Mouse (Mus musculus): ENCODE data around the gene Rptor.

The Rptor gene

DNA sequence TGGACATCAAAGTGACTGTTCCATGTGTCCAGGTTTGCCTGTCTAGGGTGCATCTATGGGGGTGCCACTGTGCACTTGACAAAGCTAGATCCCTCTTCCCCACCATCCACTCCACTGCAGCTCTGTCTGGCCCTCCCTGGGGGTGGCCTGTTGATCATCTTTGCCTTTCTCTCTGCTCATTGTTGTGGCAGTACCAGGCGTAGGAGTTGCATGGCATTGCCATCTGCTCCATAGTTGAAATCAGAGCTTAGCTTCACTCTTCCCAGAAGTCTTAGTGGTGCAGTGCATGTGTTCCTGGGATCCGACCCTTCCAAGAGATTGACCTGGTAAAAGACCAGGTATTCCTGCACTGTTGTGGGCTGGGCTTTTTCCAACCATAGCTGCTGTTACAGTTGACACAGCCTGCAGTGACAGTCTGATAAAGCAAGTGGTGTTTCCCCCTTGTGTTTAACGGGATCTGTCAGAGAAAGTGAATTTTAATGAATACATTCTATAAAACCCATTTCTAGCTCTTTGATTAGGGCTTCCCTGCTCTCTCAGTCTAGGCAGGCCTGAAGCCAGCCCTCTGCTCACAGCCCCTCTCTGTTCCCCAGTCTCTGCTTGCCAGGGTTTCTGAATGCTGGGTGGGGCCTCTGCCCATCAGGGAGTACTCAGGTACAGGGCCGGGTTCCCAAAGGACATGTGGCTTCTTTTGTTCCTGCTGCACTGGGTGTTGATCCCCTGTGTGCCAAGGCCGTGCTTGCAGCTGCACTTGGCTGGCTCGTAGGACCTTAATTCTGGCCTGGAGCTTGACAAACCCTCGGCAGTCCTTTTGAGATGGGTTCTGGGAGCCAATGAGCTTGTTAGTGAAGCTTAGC, 136.5 kb downstream of the Rptor start:
- DNase-seq (ENCODE audit: low spot score in 2 of 2): no peak

GRCm38 (mm10) chr11:119741401-119741800, 138.7 kb downstream of the Rptor start:
- DNase-seq (ENCODE audit: low spot score in 2 of 2): no peak

DNA sequence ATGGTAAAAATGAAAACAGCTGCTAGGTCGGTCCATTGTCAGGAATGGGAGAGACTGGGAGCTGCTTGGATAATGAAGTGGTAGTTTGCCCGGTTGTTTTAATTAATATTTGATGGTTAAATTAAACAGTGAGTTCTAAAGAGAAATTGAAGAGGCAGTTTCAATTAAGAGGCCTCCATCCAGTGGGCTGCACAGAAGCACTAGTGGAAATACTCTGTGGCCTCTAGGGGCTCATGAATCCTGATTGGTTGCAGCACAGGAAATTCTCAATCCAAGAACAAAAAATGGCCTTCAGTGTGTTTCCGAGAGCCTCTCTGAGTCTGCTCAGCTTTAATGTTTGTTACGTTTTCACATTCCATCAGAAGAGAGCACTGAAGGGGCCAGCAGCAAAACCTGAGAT, 141.7 kb downstream of the Rptor start:
- DNase-seq (ENCODE audit: low spot score in 2 of 2): no peak

DNA sequence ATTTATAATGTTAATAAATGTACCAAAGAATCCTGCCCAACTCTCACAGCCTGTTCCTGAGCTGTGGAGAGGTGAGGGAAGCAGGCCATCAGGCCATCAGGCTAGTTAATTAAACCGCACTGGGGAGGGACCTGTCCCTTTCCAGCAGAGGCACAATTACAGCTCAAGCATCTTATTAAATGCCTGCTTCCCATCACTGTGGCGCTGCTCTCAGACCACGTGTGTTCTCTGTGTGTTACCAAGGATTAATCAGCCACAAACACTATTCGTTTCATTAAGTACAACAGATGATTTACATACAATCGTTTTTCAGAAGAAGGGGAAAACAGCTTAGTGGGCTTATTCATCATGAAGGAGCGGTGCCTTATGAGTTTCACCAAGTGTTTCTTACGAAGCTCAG, 142.6 kb downstream of the Rptor start:
- DNase-seq (ENCODE audit: low spot score in 2 of 2): no peak

DNA sequence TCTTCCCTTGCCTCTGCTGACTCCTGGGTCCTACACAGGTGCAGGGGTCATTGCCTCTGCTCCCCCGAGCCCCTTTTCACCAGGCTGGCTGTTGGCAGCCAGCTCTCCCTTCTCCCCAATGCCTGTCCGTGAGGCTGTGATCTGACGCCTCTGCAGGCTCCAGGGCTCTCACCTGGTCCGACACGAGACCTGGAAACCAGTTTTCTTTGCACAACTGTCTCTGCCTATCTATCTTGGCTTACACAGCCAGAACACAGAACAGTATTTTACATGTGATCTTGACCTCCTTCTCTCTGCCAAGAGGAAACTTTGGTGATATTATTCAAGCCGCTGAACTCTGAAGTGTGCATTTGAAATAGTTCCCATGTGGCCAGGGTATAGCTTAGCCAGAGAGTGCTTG, 151.8 kb downstream of the Rptor start:
- DNase-seq (ENCODE audit: low spot score in 2 of 2): no peak

DNA sequence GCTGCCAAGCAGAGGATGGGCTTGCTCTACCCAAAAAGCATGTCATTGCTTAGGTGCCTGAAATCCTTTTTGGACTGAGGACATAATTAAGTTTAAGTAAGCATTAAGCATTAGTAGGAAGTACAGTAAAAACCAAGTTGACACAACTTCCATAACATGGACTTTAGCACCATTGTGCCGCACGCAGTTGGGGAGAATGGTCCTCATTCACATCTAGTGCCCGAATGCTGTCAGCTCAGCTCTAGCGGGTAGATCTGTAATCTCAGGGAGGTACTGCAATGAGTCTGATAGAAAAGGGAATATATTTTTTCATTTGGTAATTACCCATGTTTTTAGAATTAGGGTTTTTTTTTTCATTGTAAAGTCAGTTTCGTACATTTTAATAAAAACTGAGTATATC, 155.5 kb downstream of the Rptor start:
- DNase-seq (ENCODE audit: low spot score in 2 of 2): no peak

- no peak for DNase-seq (ENCODE audit: low spot score in 2 of 2)
Observed at GRCm38 (mm10) chr11:119758705-119759327, 156.1 kb downstream of the Rptor start.

DNA sequence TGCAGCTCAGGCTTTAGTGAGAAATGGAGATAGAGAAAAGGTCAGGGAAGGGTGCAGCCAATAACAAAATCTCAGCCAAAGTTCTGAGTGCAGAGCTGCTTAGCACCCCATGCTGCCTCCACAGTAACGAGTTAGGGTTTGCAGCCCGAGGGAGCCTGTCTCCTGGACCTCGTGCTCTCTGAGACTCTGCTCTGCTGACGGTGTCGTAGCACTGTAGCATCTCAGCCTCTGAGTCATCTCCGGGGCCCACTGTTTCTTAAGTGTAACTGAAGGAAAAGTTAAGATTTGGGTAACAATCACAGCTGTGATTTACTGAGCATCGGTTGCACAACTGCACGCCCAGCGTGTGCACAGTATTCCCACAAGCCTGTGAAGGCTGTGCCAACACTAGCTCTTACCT, 160.2 kb downstream of the Rptor start:
- DNase-seq (ENCODE audit: low spot score in 2 of 2): no peak

- DNase-seq (ENCODE audit: low spot score in 2 of 2): no peak
Observed at GRCm38 (mm10) chr11:119766023-119766422, 163.3 kb downstream of the Rptor start.

DNA sequence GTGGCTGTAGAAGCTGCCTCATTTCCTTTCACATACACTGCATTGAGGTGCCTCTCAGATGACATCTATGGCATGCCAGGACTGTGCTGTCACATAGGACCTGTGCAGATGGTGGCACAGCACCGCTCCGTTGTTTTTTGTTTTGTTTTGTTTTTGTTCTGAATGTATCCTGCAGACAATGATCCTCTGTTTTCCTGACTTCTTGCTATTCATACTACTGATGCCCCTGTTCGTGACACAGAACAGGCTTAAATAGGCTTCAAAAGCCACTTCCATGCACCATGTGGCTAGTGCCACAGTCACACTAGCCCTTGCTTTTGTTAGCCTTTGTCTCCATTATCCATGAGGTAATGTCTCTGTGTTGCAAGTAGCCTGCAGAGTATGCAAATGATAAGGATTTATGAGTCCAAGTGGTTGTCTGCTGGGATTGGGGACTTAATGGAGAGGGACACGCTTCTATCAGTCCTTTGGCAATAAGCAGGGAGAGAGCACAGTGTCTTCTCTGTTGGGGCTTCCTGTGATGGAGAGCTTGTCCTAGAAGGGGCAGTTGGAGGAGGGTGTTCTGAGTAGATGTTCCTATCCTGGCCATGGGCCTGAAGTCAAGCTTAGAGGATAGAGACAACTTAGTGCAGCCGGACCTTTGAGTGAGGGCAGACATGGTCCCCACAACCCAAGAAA, 164.2 kb downstream of the Rptor start:
- no peak for DNase-seq (ENCODE audit: low spot score in 2 of 2)

DNA sequence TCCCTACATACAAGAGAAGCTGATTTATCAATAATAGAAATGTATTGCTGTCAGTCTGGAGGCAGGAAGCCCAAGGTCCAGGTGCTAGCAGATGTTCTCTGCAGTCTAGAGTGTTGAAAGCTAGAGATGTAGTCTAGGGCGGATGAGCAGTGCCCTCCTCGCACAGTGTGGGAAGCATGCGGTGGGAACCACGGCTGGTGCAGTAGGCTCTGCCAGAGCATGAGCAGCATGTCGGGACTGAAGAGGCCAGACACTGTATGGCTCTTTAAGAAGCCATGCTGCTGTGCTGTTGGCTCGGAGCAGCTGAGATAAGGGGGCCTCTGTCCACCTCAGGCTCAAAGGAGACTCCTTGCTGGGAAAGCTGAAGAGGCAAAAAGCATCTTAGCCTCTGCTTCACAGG, 164.8 kb downstream of the Rptor start:
- DNase-seq (ENCODE audit: low spot score in 2 of 2): no peak

- no peak for DNase-seq (ENCODE audit: low spot score in 2 of 2)
Observed at GRCm38 (mm10) chr11:119768511-119768910, 165.8 kb downstream of the Rptor start.

GRCm38 (mm10) chr11:119769666-119770065, 167.0 kb downstream of the Rptor start:
- DNase-seq (ENCODE audit: low spot score in 2 of 2): no peak

DNA sequence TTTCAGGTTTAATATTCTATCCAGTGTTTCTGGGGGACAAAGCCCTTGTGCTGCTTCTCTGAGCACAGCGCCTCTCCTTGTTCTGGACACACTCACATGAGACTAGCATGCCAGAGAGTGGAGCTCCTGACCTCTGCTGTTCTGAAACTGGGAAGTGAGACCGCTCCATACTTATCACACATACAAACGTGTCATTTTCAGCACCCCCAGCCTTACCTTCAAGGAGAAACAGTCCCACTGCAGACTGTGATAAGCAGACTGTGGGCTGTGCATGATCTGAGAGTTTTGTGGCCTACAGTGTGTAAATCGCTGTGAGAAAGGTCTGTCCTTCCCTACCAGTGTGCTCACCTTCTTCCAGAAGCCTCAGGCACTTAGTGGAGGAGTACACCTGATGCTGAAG, 168.3 kb downstream of the Rptor start:
- DNase-seq (ENCODE audit: low spot score in 2 of 2): no peak

DNA sequence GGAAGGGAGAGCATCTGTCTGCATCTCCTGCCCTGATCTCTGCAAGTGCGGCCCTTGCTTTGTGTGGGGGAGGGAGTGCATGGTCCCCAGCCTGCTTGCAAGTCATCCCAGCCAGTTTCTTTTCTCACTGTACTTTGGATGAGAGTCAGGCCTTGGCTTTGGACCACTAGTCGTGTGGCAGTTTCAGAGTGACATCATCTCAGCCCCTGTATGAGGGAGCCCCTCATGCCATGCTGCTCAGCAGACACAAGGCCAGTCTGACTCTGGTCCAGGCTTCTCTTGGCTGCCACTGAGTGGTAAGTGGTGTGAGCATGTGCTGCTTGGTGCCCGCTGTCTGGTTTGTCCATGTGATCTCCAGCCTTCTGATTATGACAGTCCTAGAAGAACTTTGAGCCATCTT, 170.2 kb downstream of the Rptor start:
- no peak for DNase-seq (ENCODE audit: low spot score in 2 of 2)

DNA sequence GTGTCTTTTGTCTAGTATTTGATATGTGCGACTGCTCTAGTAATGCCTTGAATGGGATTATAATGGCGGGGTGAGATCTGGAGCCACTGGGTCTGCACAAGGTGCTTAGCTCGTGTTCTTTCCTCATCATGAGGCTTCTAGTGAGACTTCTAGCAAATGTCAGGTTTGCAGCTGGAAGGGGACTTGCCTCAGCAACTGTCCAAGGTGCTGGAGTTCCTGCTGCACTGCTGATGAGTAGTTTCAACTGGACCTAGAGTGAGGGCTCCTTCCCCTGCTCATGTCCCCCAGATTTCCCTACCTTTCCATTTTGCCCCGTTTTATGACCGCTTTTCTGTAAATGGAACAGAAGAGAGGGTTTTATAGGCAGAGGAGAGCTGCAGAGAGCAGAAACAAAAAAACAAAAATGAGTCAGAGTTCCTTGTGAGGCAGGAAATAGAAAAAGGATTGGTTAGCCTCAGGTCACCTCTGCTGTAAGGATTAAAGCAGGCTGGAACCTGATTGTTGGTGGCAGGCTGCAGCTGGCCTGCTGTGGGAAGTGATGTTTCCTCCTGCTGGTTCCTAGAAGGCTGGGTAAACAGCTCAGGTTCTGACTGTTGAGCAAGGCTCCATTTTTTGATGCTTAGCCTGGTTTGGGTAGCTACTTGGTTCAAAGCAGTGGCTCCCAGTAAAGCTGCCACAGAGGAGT, 172.5 kb downstream of the Rptor start:
- no peak for DNase-seq (ENCODE audit: low spot score in 2 of 2)

- no peak for DNase-seq (ENCODE audit: low spot score in 2 of 2)
Observed at GRCm38 (mm10) chr11:119777236-119777635, 174.5 kb downstream of the Rptor start.

DNA sequence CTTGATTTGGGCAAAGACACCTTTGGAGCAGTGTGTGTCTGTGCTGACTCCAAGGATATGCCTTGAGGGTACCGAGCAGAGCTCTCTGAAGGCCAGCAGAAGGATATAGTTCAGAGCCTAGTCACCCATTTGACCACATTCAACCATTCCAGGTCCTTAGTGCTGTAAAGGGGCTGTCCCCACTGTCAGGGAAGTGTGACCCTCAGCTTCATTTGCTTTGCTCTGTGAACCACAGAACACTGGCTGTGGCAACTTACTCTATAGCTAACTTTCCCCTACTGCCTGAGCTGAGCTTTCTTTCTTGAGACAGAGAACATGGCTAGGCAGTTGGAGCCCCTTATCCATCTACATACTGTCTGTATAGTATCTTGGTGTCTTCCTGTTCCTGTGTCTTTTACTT, 175.2 kb downstream of the Rptor start:
- DNase-seq (ENCODE audit: low spot score in 2 of 2): no peak

- DNase-seq (ENCODE audit: low spot score in 2 of 2): no peak
Observed at GRCm38 (mm10) chr11:119780290-119780689, 177.6 kb downstream of the Rptor start.

DNA sequence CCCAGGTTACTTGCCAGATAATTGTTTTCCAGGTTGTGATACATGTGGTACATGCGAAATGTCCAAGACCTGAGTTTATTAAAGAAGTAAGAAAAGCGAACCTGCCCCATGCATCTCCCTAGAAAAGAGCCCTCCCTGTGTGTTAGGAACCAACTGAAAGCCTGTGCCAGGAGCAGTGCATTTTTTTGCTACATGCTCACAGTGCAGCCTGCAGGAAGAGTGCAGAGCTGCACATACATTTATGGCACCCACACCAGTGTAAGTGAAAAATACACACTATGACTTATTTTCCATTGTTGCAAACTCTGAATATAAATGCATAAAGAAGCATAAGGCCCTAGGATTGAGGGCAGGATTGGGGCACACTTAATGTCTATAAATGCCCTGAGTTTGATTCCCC, 178.5 kb downstream of the Rptor start:
- no peak for DNase-seq (ENCODE audit: low spot score in 2 of 2)

DNA sequence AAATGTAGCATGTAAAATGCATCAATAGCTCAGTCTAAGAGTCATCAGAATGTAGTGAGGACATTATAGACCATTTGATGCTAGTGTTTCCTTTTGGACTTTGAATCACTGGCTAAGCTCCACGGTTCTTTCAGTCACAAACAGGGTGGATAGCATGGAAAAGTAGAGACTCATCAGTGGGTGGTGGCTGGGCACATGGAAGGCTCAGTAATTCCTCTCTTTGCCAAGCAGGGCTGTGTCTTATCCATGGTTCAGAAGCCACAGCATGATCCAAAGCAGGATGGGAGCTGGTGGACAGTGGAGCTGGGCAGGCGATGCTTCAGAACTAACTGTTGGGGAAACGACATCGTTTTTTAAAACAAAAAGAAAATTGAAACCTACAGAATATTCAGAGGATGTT, 179.0 kb downstream of the Rptor start:
- no peak for DNase-seq (ENCODE audit: low spot score in 2 of 2)

DNA sequence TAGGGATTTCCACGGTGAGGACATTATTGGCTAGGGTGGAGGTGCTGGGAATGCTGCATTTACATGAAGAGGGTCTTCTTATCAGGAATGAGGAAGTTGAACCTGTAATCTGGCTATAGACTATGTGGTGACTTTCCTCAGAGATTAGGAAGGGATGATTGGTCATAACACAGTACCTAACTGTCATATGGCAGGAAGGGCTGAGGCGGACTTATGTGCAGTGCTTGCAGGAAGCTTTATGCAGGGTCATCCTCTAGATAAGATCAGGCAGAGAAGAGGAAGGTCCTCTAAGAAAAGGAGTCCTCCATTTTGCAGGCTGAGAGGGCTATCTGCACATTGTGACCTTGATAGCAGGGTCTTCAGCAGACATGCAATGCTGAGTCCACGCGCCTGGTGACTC, 180.9 kb downstream of the Rptor start:
- DNase-seq (ENCODE audit: low spot score in 2 of 2): no peak
